Mouse (Mus musculus) megakaryocyte-erythroid progenitor cell, adult 5 weeks (primary cell): Measurements from ENCODE around the gene Cdc25b. TPM values are rescaled to one million over a fixed set of nuclear protein-coding genes. Genes with fewer than 3 reads are reported as not detected.

Experiments used
- polyA plus RNA-seq: library from polyadenylated mRNA; stranded (reverse); fragments of >175 nt; gene quantifications from 2 replicates; pipeline ENCODE4 v1.2.3, GENCODE M21; 2012

The Cdc25b gene
- 11.8 and 11.9 TPM in 2 replicates for polyA plus RNA-seq

GRCm38 (mm10) chr2:131186771-131187601, at the start of gene Cdc25b, which contains the start of gene Spef1:
Gene Cdc25b (plus strand): TSS chr2:131186949.
Gene Spef1 (minus strand): TSS chr2:131187282.

DNA sequence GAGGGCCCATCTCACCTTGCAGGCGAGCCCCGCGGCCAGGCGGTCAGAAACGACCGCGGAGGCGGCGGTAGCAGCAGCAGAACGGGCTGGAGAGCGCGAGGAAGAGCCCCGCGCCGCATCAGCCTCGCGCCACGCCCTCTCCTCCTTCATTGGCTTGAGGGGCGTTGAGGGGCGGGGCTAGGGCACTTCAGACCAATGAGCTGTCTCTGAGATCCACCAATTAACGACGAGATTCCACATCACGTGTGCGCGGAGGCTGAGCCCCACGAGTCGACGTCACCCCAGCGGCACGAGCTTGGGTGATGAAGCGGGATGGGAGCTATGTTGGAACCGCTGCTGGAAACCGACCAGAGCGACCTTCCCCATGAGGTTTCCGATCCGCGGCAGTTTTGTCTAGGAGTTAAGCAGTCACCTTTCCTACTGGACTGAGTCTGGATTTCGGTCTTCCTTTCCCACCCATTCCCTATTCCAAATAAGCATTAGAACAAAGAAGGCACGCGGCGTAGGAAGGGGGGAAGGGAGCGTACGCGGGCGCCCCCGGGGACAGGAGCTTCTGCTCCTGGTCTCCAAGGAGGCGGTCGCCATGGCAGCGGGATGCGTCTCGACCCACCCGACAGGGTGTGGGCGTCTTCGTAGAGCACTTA, 26.7 kb upstream of the Cdc25b start, which contains the start of gene 1700037H04Rik:
TSS of gene 1700037H04Rik (minus strand) at position 144 of the 644 bp plus-strand sequence.

GRCm38 (mm10) chr2:131179990-131180587, 6.7 kb upstream of the Cdc25b start, which contains the start of gene Cenpb:
Gene Cenpb (minus strand): TSS chr2:131180067.

DNA sequence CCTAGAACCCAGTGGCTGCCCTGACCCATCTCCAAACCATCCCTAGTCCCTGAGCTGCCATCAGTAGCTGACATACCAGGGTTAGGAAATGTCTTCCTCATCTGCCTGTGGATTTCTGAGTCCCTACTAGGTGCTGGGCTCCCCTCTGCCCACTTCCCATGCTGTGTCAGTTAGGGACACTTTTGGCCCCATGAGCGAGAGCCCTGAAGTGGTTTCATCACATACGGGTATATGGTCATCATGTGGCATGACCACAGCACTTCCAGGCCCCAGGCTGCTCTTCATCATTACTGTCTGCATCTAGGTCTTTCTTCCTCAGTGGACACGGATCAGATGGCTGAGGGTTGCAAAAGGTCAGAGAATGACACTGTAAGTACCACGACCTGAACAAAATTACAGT, 20.0 kb downstream of the Cdc25b start, which contains the start of gene Ap5s1:
TSS of gene Ap5s1 (plus strand) at position 301 of the 400 bp plus-strand sequence.

DNA sequence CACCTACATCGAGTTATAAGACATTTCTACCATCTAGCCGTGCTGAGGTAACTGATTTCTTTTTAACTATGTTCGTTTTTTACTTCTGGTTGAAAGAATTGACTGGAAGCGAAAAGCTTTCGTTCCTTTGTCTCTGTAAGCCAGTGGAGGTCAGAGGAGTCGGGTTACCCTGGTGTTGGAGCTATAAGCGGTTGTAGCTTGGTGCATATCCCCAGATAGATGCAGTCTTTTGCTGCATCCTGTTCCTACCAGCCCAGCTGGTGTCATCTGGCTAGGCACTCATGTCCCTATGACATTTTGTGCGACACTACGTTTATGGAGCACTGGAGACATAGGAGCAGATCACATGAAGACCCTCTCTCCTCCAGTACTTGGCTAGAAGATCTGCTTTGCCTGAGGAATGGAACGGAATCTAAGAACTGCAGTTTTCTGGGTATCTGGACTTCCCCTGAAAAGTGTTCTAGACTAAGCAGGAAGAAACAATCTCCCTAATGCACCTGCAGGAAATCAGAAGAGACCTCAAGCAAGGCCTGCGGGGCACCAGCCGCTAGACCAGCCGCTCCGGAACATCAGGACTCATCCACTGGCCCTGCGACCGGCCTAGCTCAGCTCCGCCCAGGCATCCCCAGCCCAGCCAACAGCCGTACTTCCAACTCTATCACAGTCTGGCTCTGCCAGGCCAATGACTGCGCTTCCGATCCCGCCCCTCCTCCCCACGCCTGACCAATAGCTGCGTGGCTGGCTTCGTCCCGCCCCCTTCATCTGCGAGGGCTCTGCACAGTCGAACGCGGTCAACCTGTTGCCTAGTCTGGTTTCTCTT, 46.8 kb downstream of the Cdc25b start, which contains the start of gene Mavs:
TSS of gene Mavs (plus strand) at position 757 of the 820 bp plus-strand sequence.

Other genes with a start within 250 kb of the Cdc25b start
- 0.30 and 0.45 TPM in 2 replicates for gene Gfra4, start 143.9 kb upstream of the Cdc25b start, polyA plus RNA-seq
- 0.31 and 0.94 TPM in 2 replicates for gene Adam33, start 123.1 kb upstream of the Cdc25b start, polyA plus RNA-seq
- 0.17 TPM in 2 replicates for gene Siglec1, start 100.2 kb upstream of the Cdc25b start, polyA plus RNA-seq
- 2.0 and 2.2 TPM in 2 replicates for gene Hspa12b, start 59.7 kb upstream of the Cdc25b start, polyA plus RNA-seq
- gene Gm11037, start 53.5 kb upstream of the Cdc25b start, polyA plus RNA-seq, result not detected in 2 replicates
- gene 1700037H04Rik, start 26.9 kb upstream of the Cdc25b start, polyA plus RNA-seq, result 211 and 258 TPM in 2 replicates
- 112 and 115 TPM in 2 replicates for gene Cenpb, start 6.9 kb upstream of the Cdc25b start, polyA plus RNA-seq
- gene Spef1, start 333 bp downstream of the Cdc25b start, polyA plus RNA-seq, result 2.0 and 2.1 TPM in 2 replicates
- gene Ap5s1, start 20.1 kb downstream of the Cdc25b start, polyA plus RNA-seq, result 2.0 and 5.0 TPM in 2 replicates
- gene Mavs, start 47.1 kb downstream of the Cdc25b start, polyA plus RNA-seq, result 5.8 and 6.1 TPM in 2 replicates
- gene Pank2, start 75.5 kb downstream of the Cdc25b start, polyA plus RNA-seq, result 19.7 and 19.9 TPM in 2 replicates
- 4.3 and 4.4 TPM in 2 replicates for gene Rnf24, start 165.9 kb downstream of the Cdc25b start, polyA plus RNA-seq